Mouse (Mus musculus) forebrain, embryonic 13.5 days (tissue): ENCODE measurements around the gene Actn1. TPM values are rescaled to one million over a fixed set of nuclear protein-coding genes. Genes with fewer than 3 reads are reported as not detected.

Experiments used
- ATAC-seq: fragments of 200-750 bp; cut with Nextera tagmentation; 2 replicates; pipeline ENCODE4 v1.8.0; 2017
- H3K27ac ChIP-seq: fragments of 300-500 bp; sonication (generic); 2 replicates; pipeline ENCODE4 v1.5.1; 2015; ENCODE audit warnings: inconsistent platforms, mild to moderate bottlenecking, moderate library complexity
- H3K27me3 ChIP-seq: fragments of 300-500 bp; sonication (generic); 2 replicates; pipeline ENCODE4 v1.6.1; 2015; ENCODE audit warnings: mild to moderate bottlenecking, inconsistent platforms
- H3K36me3 ChIP-seq: fragments of 300-500 bp; sonication (generic); 2 replicates; pipeline ENCODE4 v1.6.1; 2015; ENCODE audit warnings: mild to moderate bottlenecking, inconsistent platforms; ENCODE audit not compliant: poor library complexity, severe bottlenecking
- H3K4me1 ChIP-seq: fragments of 300-500 bp; sonication (generic); 2 replicates; pipeline ENCODE4 v1.6.1; 2015; ENCODE audit warnings: inconsistent platforms
- H3K4me2 ChIP-seq: fragments of 300-500 bp; sonication (generic); 2 replicates; pipeline ENCODE4 v1.6.1; 2015; ENCODE audit warnings: inconsistent platforms, mild to moderate bottlenecking, moderate library complexity
- H3K4me3 ChIP-seq: fragments of 300-500 bp; sonication (generic); 2 replicates; pipeline ENCODE4 v1.5.1; 2015; ENCODE audit warnings: mild to moderate bottlenecking, inconsistent platforms
- H3K9ac ChIP-seq: fragments of 300-500 bp; sonication (generic); 2 replicates; pipeline ENCODE4 v1.6.1; 2015; ENCODE audit warnings: mild to moderate bottlenecking, inconsistent platforms
- H3K9me3 ChIP-seq: fragments of 300-500 bp; sonication (generic); replicated peaks from 2 replicates; pipeline ENCODE4 v1.6.1; 2016; ENCODE audit warnings: inconsistent platforms
- WGBS: fragments of 180-500 bp; shearing (Covaris S2); methylation state at CpG from one replicate; pipeline ENCODE4 v1.1.7; 2015; 5-methylcytosine and 5-hydroxymethylcytosine counted together
- polyA plus RNA-seq: library from polyadenylated mRNA; unstranded; fragments of >200 nt; fragmentation: Nextera tagmentation; extraction: Ambion mirVana; gene quantifications from 2 replicates; pipeline ENCODE4 v1.2.1, GENCODE M21; 2015

Gene Actn1
- polyA plus RNA-seq, 1 experiment from 2014 or later: 9.3 TPM

GRCm38 (mm10) chr12:80232076-80232839, 27.9 kb downstream of the Actn1 start:
- H3K4me2 ChIP-seq: no peak overlapping the region
- ATAC-seq: no peak
- H3K27ac ChIP-seq: no peak overlapping the region
- H3K9ac ChIP-seq: no peak overlapping the region
- WGBS: 91% methylated on average over 9 of the region's 9 CpGs
- H3K9me3 ChIP-seq: 0 out of 2 replicates have a peak, but pooled peaks cover 4% of the 10 kb centered on the region
- H3K4me1 ChIP-seq: peaks cover 40% of the 10 kb centered on the region
- H3K4me3 ChIP-seq: no peak overlapping the region
- H3K36me3 ChIP-seq: peaks cover 9% of the 10 kb centered on the region; the same call in 1 of the 2 replicates
- no peaks in the 10 kb centered on the region for H3K27me3 ChIP-seq

DNA sequence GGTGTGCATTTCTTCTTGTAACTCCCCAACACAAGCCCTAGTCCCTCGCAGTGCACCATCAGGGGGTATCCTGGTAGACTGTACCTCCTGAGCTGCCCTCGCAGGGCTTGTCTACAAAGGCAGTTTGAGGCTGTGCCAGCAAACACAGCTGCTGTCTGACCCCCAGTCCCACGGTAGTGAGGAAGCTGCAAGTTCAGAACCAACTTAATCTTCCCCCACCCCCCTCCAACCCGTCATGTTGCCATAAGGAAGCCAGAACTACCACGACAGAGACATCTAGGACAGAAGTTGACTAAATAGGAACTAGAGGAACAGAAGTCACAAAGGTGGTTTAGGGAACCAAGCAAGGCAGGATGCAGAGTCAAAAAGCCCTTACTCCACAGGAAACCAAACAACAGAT, 28.9 kb downstream of the Actn1 start:
- no peak overlapping the region for H3K4me2 ChIP-seq
- H3K9ac ChIP-seq: no peak overlapping the region
- no peaks in the 10 kb centered on the region for H3K27me3 ChIP-seq
- ATAC-seq: no peak
- H3K4me1 ChIP-seq: peaks cover 40% of the 10 kb centered on the region
- WGBS: 37% methylated on average over 5 of the region's 5 CpGs
- 0 out of 2 replicates have a peak, but pooled peaks cover 4% of the 10 kb centered on the region for H3K9me3 ChIP-seq
- H3K4me3 ChIP-seq: no peak overlapping the region
- peak overlapping the region; percentile 44; the same call in 1 of the 2 replicates for H3K27ac ChIP-seq
- peaks cover 9% of the 10 kb centered on the region; the same call in 1 of the 2 replicates for H3K36me3 ChIP-seq

DNA sequence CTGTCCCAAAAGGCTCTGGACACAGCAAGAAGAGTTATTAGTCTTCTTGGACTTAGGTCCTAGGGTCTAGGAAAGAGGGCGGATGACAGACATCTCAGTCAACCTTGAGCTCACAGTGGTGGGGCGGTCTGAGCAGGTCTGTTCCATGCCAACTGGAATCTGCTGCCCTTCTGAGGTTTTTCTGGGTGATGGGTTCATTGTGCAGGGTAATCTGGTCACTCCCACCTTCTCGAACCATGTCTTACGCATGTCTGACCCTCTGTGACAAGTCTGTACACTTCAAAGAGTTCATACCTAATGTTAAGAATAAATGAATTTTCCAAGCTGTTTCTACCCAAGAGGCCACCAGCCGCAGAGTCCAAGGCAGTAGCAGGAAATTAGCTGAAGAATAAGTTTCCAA, 29.3 kb downstream of the Actn1 start:
- Histone ChIP-seq H3K9me3 (0 out of 2 replicates have a peak, but pooled peaks cover 4% of the 10 kb centered on the region), H3K27ac (peak overlapping the region; percentile 44; the same call in 1 of the 2 replicates), H3K27me3 (no peaks in the 10 kb centered on the region), H3K9ac (no peak overlapping the region), H3K36me3 (peaks cover 9% of the 10 kb centered on the region; the same call in 1 of the 2 replicates), H3K4me3 (no peak overlapping the region), H3K4me2 (no peak overlapping the region), H3K4me1 (peaks cover 40% of the 10 kb centered on the region)
- WGBS: 72% methylated on average over 5 of the region's 5 CpGs
- ATAC-seq: no peak

DNA sequence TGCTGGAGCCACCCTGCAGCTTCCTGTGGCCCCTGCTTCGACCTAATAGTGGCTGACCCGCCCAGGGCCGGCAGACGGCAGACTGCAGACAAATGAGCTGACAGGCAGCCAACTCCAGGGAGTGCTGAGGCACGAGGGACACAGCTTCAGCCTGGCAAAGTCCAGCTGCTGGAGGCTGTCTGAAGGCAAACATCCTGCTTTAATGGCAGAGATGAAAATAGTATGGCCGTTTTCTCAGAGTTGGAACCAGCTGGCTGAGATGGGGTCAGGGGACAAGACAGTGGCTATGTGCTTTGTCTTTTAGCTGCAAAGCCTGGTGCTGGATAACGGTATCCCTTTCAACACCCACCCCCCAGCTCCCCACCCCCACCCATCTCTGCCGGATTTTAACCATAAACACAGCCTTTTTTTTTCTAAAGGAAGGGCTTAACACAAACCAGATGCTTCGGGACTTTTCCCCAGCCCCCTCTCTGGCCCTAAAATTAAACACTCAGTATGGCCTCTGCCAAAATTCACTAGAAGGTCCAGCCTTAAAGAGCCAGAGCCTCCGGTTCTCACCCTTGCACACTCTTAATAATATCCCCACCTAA, 30.0 kb downstream of the Actn1 start:
- Histone ChIP-seq H3K4me3 (no peak overlapping the region), H3K27ac (peak overlapping the region; percentile 62), H3K27me3 (no peaks in the 10 kb centered on the region), H3K9ac (peak overlapping the region; percentile 23; the same call in 1 of the 2 replicates), H3K4me1 (peaks cover 40% of the 10 kb centered on the region), H3K36me3 (peaks cover 6% of the 10 kb centered on the region; the same call in 1 of the 2 replicates), H3K4me2 (peak overlapping the region; percentile 4; the same call in 1 of the 2 replicates), H3K9me3 (0 out of 2 replicates have a peak, but pooled peaks cover 4% of the 10 kb centered on the region)
- ATAC-seq: peak; percentile 74
- 7% methylated on average over 10 of the region's 10 CpGs for WGBS

- 0 out of 2 replicates have a peak, but pooled peaks cover 4% of the 10 kb centered on the region for H3K9me3 ChIP-seq
- H3K4me2 ChIP-seq: no peak overlapping the region
- no peaks in the 10 kb centered on the region for H3K27me3 ChIP-seq
- H3K4me1 ChIP-seq: peaks cover 46% of the 10 kb centered on the region
- 59% methylated on average over 5 of the region's 5 CpGs for WGBS
- no peak overlapping the region for H3K9ac ChIP-seq
- H3K27ac ChIP-seq: no peak overlapping the region
- H3K36me3 ChIP-seq: no peaks in the 10 kb centered on the region
- no peak overlapping the region for H3K4me3 ChIP-seq
- ATAC-seq: no peak
These were observed 31.0 kb downstream of the Actn1 start for GRCm38 (mm10) chr12:80229010-80229800.

GRCm38 (mm10) chr12:80228356-80228755, 31.8 kb downstream of the Actn1 start:
- ATAC-seq: no peak
- H3K4me2 ChIP-seq: no peak overlapping the region
- peak overlapping the region; percentile 11; the same call in 1 of the 2 replicates for H3K27ac ChIP-seq
- WGBS: 89% methylated on average over 5 of the region's 5 CpGs
- no peaks in the 10 kb centered on the region for H3K9me3 ChIP-seq
- no peaks in the 10 kb centered on the region for H3K27me3 ChIP-seq
- no peak overlapping the region for H3K9ac ChIP-seq
- no peak overlapping the region for H3K4me3 ChIP-seq
- no peaks in the 10 kb centered on the region for H3K36me3 ChIP-seq
- H3K4me1 ChIP-seq: peaks cover 55% of the 10 kb centered on the region

- no peaks in the 10 kb centered on the region for H3K36me3 ChIP-seq
- H3K27ac ChIP-seq: peak overlapping the region; percentile 11; the same call in 1 of the 2 replicates
- WGBS: 8% methylated on average over 3 of the region's 3 CpGs
- H3K4me3 ChIP-seq: no peak overlapping the region
- peak; percentile 68 for ATAC-seq
- H3K4me2 ChIP-seq: no peak overlapping the region
- no peaks in the 10 kb centered on the region for H3K9me3 ChIP-seq
- H3K4me1 ChIP-seq: peaks cover 57% of the 10 kb centered on the region
- no peaks in the 10 kb centered on the region for H3K27me3 ChIP-seq
- H3K9ac ChIP-seq: no peak overlapping the region
These were observed 32.3 kb downstream of the Actn1 start for GRCm38 (mm10) chr12:80227835-80228234.

- H3K9me3 ChIP-seq: no peaks in the 10 kb centered on the region
- H3K9ac ChIP-seq: no peak overlapping the region
- no peak overlapping the region for H3K27ac ChIP-seq
- 83% methylated on average over 2 of the region's 2 CpGs for WGBS
- peaks cover 52% of the 10 kb centered on the region for H3K4me1 ChIP-seq
- ATAC-seq: no peak
- H3K4me2 ChIP-seq: no peak overlapping the region
- H3K4me3 ChIP-seq: no peak overlapping the region
- H3K27me3 ChIP-seq: no peaks in the 10 kb centered on the region
- H3K36me3 ChIP-seq: no peaks in the 10 kb centered on the region
These were observed 34.1 kb downstream of the Actn1 start for GRCm38 (mm10) chr12:80226101-80226500.

- Histone ChIP-seq H3K9ac (no peak overlapping the region), H3K4me1 (peaks cover 34% of the 10 kb centered on the region), H3K27ac (no peak overlapping the region), H3K4me2 (no peak overlapping the region), H3K4me3 (no peak overlapping the region), H3K9me3 (no peaks in the 10 kb centered on the region), H3K36me3 (no peaks in the 10 kb centered on the region), H3K27me3 (no peaks in the 10 kb centered on the region)
- WGBS: 46% methylated on average over 8 of the region's 8 CpGs
- ATAC-seq: no peak
These were observed 35.9 kb downstream of the Actn1 start for GRCm38 (mm10) chr12:80224241-80224731.

DNA sequence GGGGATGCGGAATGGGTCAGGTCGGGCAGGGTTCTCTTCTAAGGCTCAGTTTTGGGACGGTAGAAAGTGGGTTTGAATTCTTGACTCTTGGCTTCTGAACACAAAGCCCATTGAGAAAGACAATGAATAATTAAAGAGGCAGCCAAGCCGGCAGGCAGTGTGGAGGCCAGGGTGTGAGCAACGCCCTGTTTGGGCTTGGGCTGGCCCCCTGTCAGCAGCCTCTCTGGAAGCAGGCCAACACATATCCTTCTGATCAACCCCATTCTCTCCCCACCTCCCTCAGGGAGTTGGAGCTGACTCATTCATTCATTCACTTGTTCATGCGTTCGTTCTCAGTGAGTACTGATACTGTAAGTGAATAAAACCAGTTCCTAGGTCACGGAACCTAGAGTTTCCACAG, 36.7 kb downstream of the Actn1 start:
- H3K4me3 ChIP-seq: no peak overlapping the region
- no peak overlapping the region for H3K9ac ChIP-seq
- H3K4me1 ChIP-seq: peaks cover 26% of the 10 kb centered on the region
- no peaks in the 10 kb centered on the region for H3K27me3 ChIP-seq
- H3K9me3 ChIP-seq: no peaks in the 10 kb centered on the region
- no peaks in the 10 kb centered on the region for H3K36me3 ChIP-seq
- no peak overlapping the region for H3K4me2 ChIP-seq
- WGBS: 33% methylated on average over 8 of the region's 8 CpGs
- 0 out of 2 replicates have a peak, but pooled peaks have one; percentile 25 for ATAC-seq
- no peak overlapping the region for H3K27ac ChIP-seq

GRCm38 (mm10) chr12:80222473-80222872, 37.7 kb downstream of the Actn1 start:
- no peak for ATAC-seq
- Histone ChIP-seq H3K27me3 (no peaks in the 10 kb centered on the region), H3K9ac (no peak overlapping the region), H3K27ac (no peak overlapping the region), H3K9me3 (no peaks in the 10 kb centered on the region), H3K4me3 (no peak overlapping the region), H3K4me2 (no peak overlapping the region), H3K4me1 (peaks cover 17% of the 10 kb centered on the region), H3K36me3 (no peaks in the 10 kb centered on the region)
- WGBS: 89% methylated on average over 3 of the region's 3 CpGs
